Mouse (Mus musculus): ENCODE results near the gene 4921536K21Rik. TPM values are rescaled to one million over a fixed set of nuclear protein-coding genes. Genes with fewer than 3 reads are reported as not detected.

The 4921536K21Rik gene
- polyA plus RNA-seq, 1 experiment = 0.21 TPM

DNA sequence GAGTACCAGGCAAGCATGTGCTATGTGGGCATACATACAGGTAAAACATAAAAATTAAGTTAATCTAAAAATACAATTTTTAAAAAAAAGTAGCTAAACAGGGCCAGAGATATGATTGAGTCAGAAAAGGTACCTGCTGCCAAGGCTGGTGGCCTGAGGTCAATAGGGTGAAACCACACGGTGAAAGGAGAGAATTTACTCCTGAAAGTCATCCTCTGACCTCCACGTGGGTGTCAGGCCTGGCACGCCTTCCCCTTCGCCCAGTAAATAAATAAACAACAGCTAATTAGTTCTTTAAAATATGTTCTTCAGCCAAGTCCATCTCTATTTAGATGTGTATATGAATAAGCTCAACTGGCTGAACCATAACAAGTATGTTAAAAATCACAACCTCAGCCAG is 34.5 kb downstream of the 4921536K21Rik start:
- Histone ChIP-seq H3K4me3 (ENCODE audit: insufficient read depth, low read length) (no peak overlapping the region), H3K4me1 (ENCODE audit: control insufficient read depth, insufficient read depth, low read length) (peaks cover 8% of the 10 kb centered on the region), H3K27ac (ENCODE audit: insufficient read depth, low read depth, low read length) (no peak overlapping the region)
- TF ChIP-seq CTCF (IDR thresholded peaks at IDR 0.05; ENCODE audit: low read depth, low read length) (no peak), POLR2A (IDR thresholded peaks at IDR 0.05; ENCODE audit: borderline replicate concordance, low read depth, low read length) (no peak)

DNA sequence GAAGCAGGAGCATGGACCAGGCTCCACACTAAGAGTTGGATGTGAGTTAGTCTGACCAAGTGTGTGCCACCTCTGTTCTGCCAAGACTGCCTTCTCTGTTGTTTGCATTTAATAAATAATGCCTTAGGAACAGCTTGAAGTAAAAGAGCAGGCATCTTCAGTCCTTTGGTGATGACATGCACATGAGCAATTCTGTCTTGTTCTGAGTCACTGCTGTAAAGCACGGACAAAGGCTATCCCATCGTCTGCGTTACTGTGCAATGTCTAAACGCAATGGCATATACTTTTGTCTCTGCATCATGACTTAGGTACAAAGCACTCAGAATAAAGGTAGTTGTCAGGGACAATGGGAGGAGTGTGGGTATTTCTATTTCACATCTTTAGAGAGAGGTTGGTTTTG is 35.1 kb downstream of the 4921536K21Rik start:
- H3K27ac ChIP-seq (ENCODE audit: insufficient read depth, low read depth, low read length) = no peak overlapping the region
- peaks cover 8% of the 10 kb centered on the region for H3K4me1 ChIP-seq (ENCODE audit: control insufficient read depth, insufficient read depth, low read length)
- no peak overlapping the region for H3K4me3 ChIP-seq (ENCODE audit: insufficient read depth, low read length)
- TF ChIP-seq POLR2A (IDR thresholded peaks at IDR 0.05; ENCODE audit: borderline replicate concordance, low read depth, low read length) (no peak), CTCF (IDR thresholded peaks at IDR 0.05; ENCODE audit: low read depth, low read length) (no peak)

DNA sequence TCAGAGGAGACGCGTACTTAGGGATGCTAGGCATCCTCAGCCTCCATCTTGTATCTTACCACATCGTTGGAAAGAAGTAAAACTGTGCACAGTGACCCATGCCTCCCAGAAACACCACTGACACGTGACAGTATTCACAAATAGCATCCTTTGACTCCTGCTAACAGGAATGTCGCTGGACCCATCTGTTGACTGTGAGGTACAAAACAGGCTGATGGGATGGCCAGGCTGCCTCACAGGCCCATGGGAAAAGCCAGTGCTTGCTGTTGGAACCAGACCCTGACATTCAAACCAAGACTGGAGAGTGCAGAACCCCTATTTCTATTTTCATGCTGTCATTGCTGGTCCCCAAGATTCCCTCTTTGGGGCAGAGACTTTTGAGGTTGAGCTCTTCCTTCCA is 37.0 kb downstream of the 4921536K21Rik start:
- no peak overlapping the region for H3K4me3 ChIP-seq (ENCODE audit: insufficient read depth, low read length)
- no peak for TF ChIP-seq POLR2A (IDR thresholded peaks at IDR 0.05; ENCODE audit: borderline replicate concordance, low read depth, low read length)
- TF ChIP-seq CTCF (IDR thresholded peaks at IDR 0.05; ENCODE audit: low read depth, low read length) = no peak
- no peak overlapping the region for H3K27ac ChIP-seq (ENCODE audit: insufficient read depth, low read depth, low read length)
- peaks cover 3% of the 10 kb centered on the region; the same call in 1 of the 2 replicates for H3K4me1 ChIP-seq (ENCODE audit: control insufficient read depth, insufficient read depth, low read length)

DNA sequence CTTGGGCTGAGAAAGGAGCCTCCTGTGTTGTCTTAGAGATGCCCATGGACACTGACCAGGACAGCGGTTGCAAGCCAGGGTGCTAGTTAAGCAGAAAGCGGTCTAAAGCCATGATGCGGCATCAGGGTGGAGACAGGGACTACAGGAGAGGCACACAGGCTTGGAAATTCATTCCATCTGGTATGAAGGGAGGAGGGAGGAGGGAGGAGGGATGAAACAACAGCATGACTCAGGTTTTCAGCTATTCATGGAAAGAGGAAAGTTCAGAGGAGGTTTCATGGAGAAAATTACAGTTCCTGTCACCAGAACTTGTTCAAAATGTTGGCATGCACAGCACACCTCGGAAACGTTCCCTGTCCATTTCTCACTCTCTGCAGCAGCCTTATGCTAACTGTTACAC is 39.1 kb downstream of the 4921536K21Rik start:
- Histone ChIP-seq H3K27ac (ENCODE audit: insufficient read depth, low read depth, low read length) (no peak overlapping the region), H3K4me1 (ENCODE audit: control insufficient read depth, insufficient read depth, low read length) (no peaks in the 10 kb centered on the region), H3K4me3 (ENCODE audit: insufficient read depth, low read length) (no peak overlapping the region)
- no peak for TF ChIP-seq POLR2A (IDR thresholded peaks at IDR 0.05; ENCODE audit: borderline replicate concordance, low read depth, low read length)
- TF ChIP-seq CTCF (IDR thresholded peaks at IDR 0.05; ENCODE audit: low read depth, low read length) = no peak

DNA sequence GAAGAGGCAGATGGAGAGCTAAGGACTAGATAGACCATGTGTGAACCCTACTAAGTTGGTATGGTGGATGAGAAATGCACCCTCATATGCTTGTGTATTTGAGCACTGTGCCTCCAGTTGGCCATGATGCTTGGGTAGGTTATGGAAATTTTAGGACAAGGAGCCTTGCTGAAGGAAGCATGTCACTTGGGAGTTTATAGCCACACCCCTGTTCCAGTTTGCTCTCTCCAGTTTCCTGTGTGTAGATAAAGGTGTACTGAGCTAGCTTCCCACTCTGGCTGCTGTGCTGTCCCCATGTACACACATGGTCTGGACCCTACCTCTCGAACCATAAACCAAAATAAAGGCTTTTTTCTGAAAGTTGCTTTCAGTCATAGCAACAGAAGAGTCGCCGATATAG is 40.7 kb downstream of the 4921536K21Rik start:
- Histone ChIP-seq H3K4me1 (ENCODE audit: control insufficient read depth, insufficient read depth, low read length) (0 out of 2 replicates have a peak, but pooled peaks cover 2% of the 10 kb centered on the region), H3K27ac (ENCODE audit: insufficient read depth, low read depth, low read length) (no peak overlapping the region), H3K4me3 (ENCODE audit: insufficient read depth, low read length) (no peak overlapping the region)
- TF ChIP-seq CTCF (IDR thresholded peaks at IDR 0.05; ENCODE audit: low read depth, low read length) (no peak), POLR2A (IDR thresholded peaks at IDR 0.05; ENCODE audit: borderline replicate concordance, low read depth, low read length) (no peak)

- no peak overlapping the region for H3K27ac ChIP-seq (ENCODE audit: insufficient read depth, low read depth, low read length)
- 0 out of 2 replicates have a peak, but pooled peaks cover 2% of the 10 kb centered on the region for H3K4me1 ChIP-seq (ENCODE audit: control insufficient read depth, insufficient read depth, low read length)
- H3K4me3 ChIP-seq (ENCODE audit: insufficient read depth, low read length) = no peak overlapping the region
- TF ChIP-seq POLR2A (IDR thresholded peaks at IDR 0.05; ENCODE audit: borderline replicate concordance, low read depth, low read length) (no peak), CTCF (IDR thresholded peaks at IDR 0.05; ENCODE audit: low read depth, low read length) (no peak)
These were observed 41.3 kb downstream of the 4921536K21Rik start for GRCm38 (mm10) chr11:3853481-3854034.

DNA sequence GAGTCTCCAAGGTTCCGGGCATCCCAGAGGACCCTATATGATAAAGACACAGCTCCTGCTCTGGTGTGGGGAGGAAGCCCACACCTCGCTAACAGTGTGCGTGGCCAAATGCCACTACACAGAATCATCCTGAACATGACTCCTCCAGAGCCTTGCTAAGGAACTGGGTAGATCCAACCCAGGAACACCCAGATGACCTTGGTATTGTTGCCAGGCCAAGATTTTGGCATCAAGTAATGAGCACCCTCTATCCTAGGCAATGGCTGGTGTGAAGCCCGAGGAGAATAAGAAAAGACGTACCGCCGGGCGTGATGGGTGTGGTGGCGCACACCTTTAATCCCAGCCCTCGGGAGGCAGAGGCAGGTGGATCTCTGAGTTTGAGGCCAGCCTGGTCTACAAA is 41.9 kb downstream of the 4921536K21Rik start:
- H3K27ac ChIP-seq (ENCODE audit: insufficient read depth, low read depth, low read length) = no peak overlapping the region
- TF ChIP-seq CTCF (IDR thresholded peaks at IDR 0.05; ENCODE audit: low read depth, low read length) (no peak), POLR2A (IDR thresholded peaks at IDR 0.05; ENCODE audit: borderline replicate concordance, low read depth, low read length) (no peak)
- H3K4me1 ChIP-seq (ENCODE audit: control insufficient read depth, insufficient read depth, low read length) = 0 out of 2 replicates have a peak, but pooled peaks cover 2% of the 10 kb centered on the region
- H3K4me3 ChIP-seq (ENCODE audit: insufficient read depth, low read length) = no peak overlapping the region

GRCm38 (mm10) chr11:3851872-3852271 is 43.0 kb downstream of the 4921536K21Rik start:
- TF ChIP-seq POLR2A (IDR thresholded peaks at IDR 0.05; ENCODE audit: borderline replicate concordance, low read depth, low read length) = no peak
- TF ChIP-seq CTCF (IDR thresholded peaks at IDR 0.05; ENCODE audit: low read depth, low read length) = no peak
- H3K4me3 ChIP-seq (ENCODE audit: insufficient read depth, low read length) = no peak overlapping the region
- H3K4me1 ChIP-seq (ENCODE audit: control insufficient read depth, insufficient read depth, low read length) = 0 out of 2 replicates have a peak, but pooled peaks cover 2% of the 10 kb centered on the region
- H3K27ac ChIP-seq (ENCODE audit: insufficient read depth, low read depth, low read length) = no peak overlapping the region

- Histone ChIP-seq H3K4me3 (ENCODE audit: insufficient read depth, low read length) (no peak overlapping the region), H3K27ac (ENCODE audit: insufficient read depth, low read depth, low read length) (no peak overlapping the region), H3K4me1 (ENCODE audit: control insufficient read depth, insufficient read depth, low read length) (0 out of 2 replicates have a peak, but pooled peaks cover 2% of the 10 kb centered on the region)
- TF ChIP-seq POLR2A (IDR thresholded peaks at IDR 0.05; ENCODE audit: borderline replicate concordance, low read depth, low read length) = no peak
- TF ChIP-seq CTCF (IDR thresholded peaks at IDR 0.05; ENCODE audit: low read depth, low read length) = no peak
These were observed 44.1 kb downstream of the 4921536K21Rik start for GRCm38 (mm10) chr11:3850746-3851277.

DNA sequence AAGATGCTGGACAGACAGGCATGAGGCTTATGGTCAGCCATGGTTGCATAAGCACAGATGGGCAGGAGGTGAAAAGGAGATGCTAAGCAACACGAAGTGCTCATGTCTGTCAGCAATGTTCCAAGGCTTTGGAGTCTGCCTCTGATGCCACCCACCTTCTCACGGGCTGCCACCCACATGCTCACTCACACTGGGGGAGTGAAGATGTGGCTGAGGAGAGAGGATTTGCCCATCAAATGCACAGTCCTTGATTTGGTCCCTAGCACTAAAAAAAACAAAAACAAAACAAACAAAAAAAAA is 44.6 kb downstream of the 4921536K21Rik start:
- TF ChIP-seq CTCF (IDR thresholded peaks at IDR 0.05; ENCODE audit: low read depth, low read length) = no peak
- no peak for TF ChIP-seq POLR2A (IDR thresholded peaks at IDR 0.05; ENCODE audit: borderline replicate concordance, low read depth, low read length)
- Histone ChIP-seq H3K4me1 (ENCODE audit: control insufficient read depth, insufficient read depth, low read length) (0 out of 2 replicates have a peak, but pooled peaks cover 2% of the 10 kb centered on the region), H3K4me3 (ENCODE audit: insufficient read depth, low read length) (no peak overlapping the region), H3K27ac (ENCODE audit: insufficient read depth, low read depth, low read length) (no peak overlapping the region)
